Mouse (Mus musculus): Measurements from ENCODE around the gene Ankrd12. TPM values are rescaled to one million over a fixed set of nuclear protein-coding genes. Genes with fewer than 3 reads are reported as not detected.
A peak's percentile ranks its signal among the peaks of the same experiment; 100 is the strongest.

The Ankrd12 gene
- total and polyA plus RNA-seq, 2 experiments from 2014 or later = 37.2 to 171 TPM

DNA sequence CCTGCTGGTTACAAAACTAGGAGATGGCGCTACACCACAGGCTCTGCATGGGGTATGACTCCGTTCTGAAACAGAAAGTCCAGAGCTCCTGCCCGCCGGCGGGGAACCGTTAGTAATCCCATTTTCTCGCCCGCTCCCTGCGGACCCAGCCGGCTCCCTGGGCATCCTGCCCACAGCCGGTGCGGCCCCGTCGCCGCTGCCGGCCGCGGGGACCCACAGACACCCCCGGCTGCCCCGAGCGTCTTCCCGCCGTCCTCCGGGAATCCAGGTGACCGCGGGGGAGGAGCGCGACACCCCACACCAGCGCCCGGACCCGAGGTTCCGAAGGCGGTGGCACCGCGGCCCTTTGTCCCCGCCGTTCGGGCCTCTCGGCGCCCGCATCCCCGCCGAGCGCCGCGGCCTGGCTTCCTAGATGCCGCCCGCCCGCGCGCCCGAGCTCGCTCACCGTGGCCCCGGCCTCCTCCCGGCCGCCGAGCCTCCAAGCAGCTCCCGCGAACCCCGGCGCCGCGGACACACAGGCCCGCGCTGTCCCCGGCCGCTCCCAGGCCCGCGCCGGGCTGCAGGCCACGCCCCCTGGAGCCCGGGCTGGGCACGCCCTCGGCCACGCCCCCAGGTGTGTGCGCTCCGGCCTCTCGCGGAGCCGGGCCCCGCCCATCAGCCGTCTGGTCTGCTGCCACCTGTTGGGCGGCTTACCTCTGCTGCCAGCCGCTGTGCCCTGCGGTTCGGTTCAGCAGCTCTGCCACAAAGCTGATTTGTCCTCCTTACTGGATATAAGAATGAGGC is 126.1 kb downstream of the Ankrd12 start, which contains the start of gene Twsg1:
Gene Twsg1, minus strand, starts transcription at position 605 of the 783 bp plus-strand sequence.
- Histone ChIP-seq H3K9ac (replicated peaks; ENCODE audit: low read length) (peak within 1 kb of the TSS; percentile 82), H3K36me3 (ENCODE audit: insufficient read depth, low read length) (peaks cover 10% of the 10 kb centered on the region; the same call in 1 of the 2 replicates), H3K27me3 (ENCODE audit: insufficient read depth, low read length) (no peaks in the 10 kb centered on the region), H3K9me3 (ENCODE audit: low read length) (no peaks in the 10 kb centered on the region), H3K4me1 (ENCODE audit: insufficient read depth, low read length) (no peaks in the 10 kb centered on the region), H3K4me3 (ENCODE audit: low read length) (peak within 1 kb of the TSS; percentile 95), H3K27ac (peak within 1 kb of the TSS; percentile 86), H3K4me2 (ENCODE audit: low read depth, low read length) (peak within 1 kb of the TSS; percentile 57)
- TF ChIP-seq CTCF (IDR thresholded peaks at IDR 0.05; ENCODE audit: low read depth) = peak; percentile 66
- ATAC-seq = peak; percentile 95
- WGBS = under 1% methylated on average over 67 of the region's 87 CpGs
- DNase-seq (ENCODE audit: low spot score) = peak; percentile 96

- Histone ChIP-seq H3K27ac (peak overlapping the region; percentile 86; the same call in 1 of the 2 replicates), H3K27me3 (ENCODE audit: insufficient read depth, low read length) (no peaks in the 10 kb centered on the region), H3K36me3 (ENCODE audit: insufficient read depth, low read length) (peaks cover 10% of the 10 kb centered on the region; the same call in 1 of the 2 replicates), H3K9ac (replicated peaks; ENCODE audit: low read length) (peak overlapping the region; percentile 82), H3K9me3 (ENCODE audit: low read length) (no peaks in the 10 kb centered on the region), H3K4me1 (ENCODE audit: insufficient read depth, low read length) (no peaks in the 10 kb centered on the region), H3K4me3 (ENCODE audit: low read length) (peak overlapping the region; percentile 95), H3K4me2 (ENCODE audit: low read depth, low read length) (peak overlapping the region; percentile 57)
- DNase-seq (ENCODE audit: low spot score) (no peak), ATAC-seq (no peak)
- 22% methylated on average over 7 of the region's 7 CpGs for WGBS
- no peak for TF ChIP-seq CTCF (IDR thresholded peaks at IDR 0.05; ENCODE audit: low read depth)
Observed at GRCm38 (mm10) chr17:65950183-65950582, 126.7 kb downstream of the Ankrd12 start.

DNA sequence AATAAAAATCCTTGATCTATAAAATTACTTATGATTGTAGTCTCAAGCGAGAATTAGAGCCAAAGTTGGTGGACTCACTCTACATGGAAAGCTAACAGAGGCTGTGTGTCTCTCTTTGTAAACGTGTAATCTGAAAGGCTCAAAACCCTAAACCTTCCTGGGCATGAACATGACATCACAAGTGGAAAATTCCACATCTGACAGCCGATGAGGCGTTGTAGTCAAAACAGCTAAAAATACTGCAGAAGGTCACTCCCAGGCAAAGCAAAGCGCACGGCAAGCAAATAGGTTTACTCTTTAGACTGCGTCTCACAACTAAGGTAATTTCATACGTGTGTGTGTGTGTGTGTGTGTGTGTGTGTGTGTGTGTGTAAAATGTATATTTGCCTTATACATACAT is 129.6 kb downstream of the Ankrd12 start:
- peaks cover 10% of the 10 kb centered on the region; the same call in 1 of the 2 replicates for H3K36me3 ChIP-seq (ENCODE audit: insufficient read depth, low read length)
- no peaks in the 10 kb centered on the region for H3K27me3 ChIP-seq (ENCODE audit: insufficient read depth, low read length)
- no peak overlapping the region for H3K4me2 ChIP-seq (ENCODE audit: low read depth, low read length)
- no peak overlapping the region for H3K9ac ChIP-seq (replicated peaks; ENCODE audit: low read length)
- ATAC-seq (no peak), DNase-seq (ENCODE audit: low spot score) (no peak)
- TF ChIP-seq CTCF (IDR thresholded peaks at IDR 0.05; ENCODE audit: low read depth) = no peak
- no peak overlapping the region for H3K27ac ChIP-seq
- no peaks in the 10 kb centered on the region for H3K9me3 ChIP-seq (ENCODE audit: low read length)
- H3K4me1 ChIP-seq (ENCODE audit: insufficient read depth, low read length) = no peaks in the 10 kb centered on the region
- WGBS = 91% methylated on average over 8 of the region's 8 CpGs
- H3K4me3 ChIP-seq (ENCODE audit: low read length) = no peak overlapping the region

- H3K4me1 ChIP-seq (ENCODE audit: insufficient read depth, low read length) = no peaks in the 10 kb centered on the region
- 91% methylated on average over 2 of the region's 2 CpGs for WGBS
- no peak for TF ChIP-seq CTCF (IDR thresholded peaks at IDR 0.05; ENCODE audit: low read depth)
- ATAC-seq (no peak), DNase-seq (ENCODE audit: low spot score) (no peak)
- peaks cover 10% of the 10 kb centered on the region; the same call in 1 of the 2 replicates for H3K36me3 ChIP-seq (ENCODE audit: insufficient read depth, low read length)
- H3K27ac ChIP-seq = no peak overlapping the region
- H3K9me3 ChIP-seq (ENCODE audit: low read length) = no peaks in the 10 kb centered on the region
- no peak overlapping the region for H3K9ac ChIP-seq (replicated peaks; ENCODE audit: low read length)
- no peaks in the 10 kb centered on the region for H3K27me3 ChIP-seq (ENCODE audit: insufficient read depth, low read length)
- H3K4me3 ChIP-seq (ENCODE audit: low read length) = no peak overlapping the region
- H3K4me2 ChIP-seq (ENCODE audit: low read depth, low read length) = no peak overlapping the region
Observed at GRCm38 (mm10) chr17:65945420-65945819, 131.5 kb downstream of the Ankrd12 start.

- peaks cover 5% of the 10 kb centered on the region; the same call in 1 of the 2 replicates for H3K36me3 ChIP-seq (ENCODE audit: insufficient read depth, low read length)
- no peak overlapping the region for H3K9ac ChIP-seq (replicated peaks; ENCODE audit: low read length)
- TF ChIP-seq CTCF (IDR thresholded peaks at IDR 0.05; ENCODE audit: low read depth) = no peak
- no peak overlapping the region for H3K4me2 ChIP-seq (ENCODE audit: low read depth, low read length)
- no peaks in the 10 kb centered on the region for H3K27me3 ChIP-seq (ENCODE audit: insufficient read depth, low read length)
- no peak for DNase-seq (ENCODE audit: low spot score)
- no peaks in the 10 kb centered on the region for H3K9me3 ChIP-seq (ENCODE audit: low read length)
- no peak for ATAC-seq
- H3K27ac ChIP-seq = no peak overlapping the region
- whole genome bisulfite sequencing = 73% methylated on average over 4 of the region's 4 CpGs
- H3K4me1 ChIP-seq (ENCODE audit: insufficient read depth, low read length) = no peaks in the 10 kb centered on the region
- no peak overlapping the region for H3K4me3 ChIP-seq (ENCODE audit: low read length)
Observed at GRCm38 (mm10) chr17:65942394-65942793, 134.5 kb downstream of the Ankrd12 start.

GRCm38 (mm10) chr17:65941275-65941674 is 135.6 kb downstream of the Ankrd12 start:
- no peak overlapping the region for H3K27ac ChIP-seq
- TF ChIP-seq CTCF (IDR thresholded peaks at IDR 0.05; ENCODE audit: low read depth) = no peak
- H3K4me3 ChIP-seq (ENCODE audit: low read length) = no peak overlapping the region
- no peak overlapping the region for H3K4me2 ChIP-seq (ENCODE audit: low read depth, low read length)
- no peaks in the 10 kb centered on the region for H3K4me1 ChIP-seq (ENCODE audit: insufficient read depth, low read length)
- no peaks in the 10 kb centered on the region for H3K27me3 ChIP-seq (ENCODE audit: insufficient read depth, low read length)
- ATAC-seq (no peak), DNase-seq (ENCODE audit: low spot score) (no peak)
- WGBS = 88% methylated on average over 6 of the region's 6 CpGs
- H3K9ac ChIP-seq (replicated peaks; ENCODE audit: low read length) = no peak overlapping the region
- H3K9me3 ChIP-seq (ENCODE audit: low read length) = no peaks in the 10 kb centered on the region
- H3K36me3 ChIP-seq (ENCODE audit: insufficient read depth, low read length) = peaks cover 11% of the 10 kb centered on the region; the same call in 1 of the 2 replicates

DNA sequence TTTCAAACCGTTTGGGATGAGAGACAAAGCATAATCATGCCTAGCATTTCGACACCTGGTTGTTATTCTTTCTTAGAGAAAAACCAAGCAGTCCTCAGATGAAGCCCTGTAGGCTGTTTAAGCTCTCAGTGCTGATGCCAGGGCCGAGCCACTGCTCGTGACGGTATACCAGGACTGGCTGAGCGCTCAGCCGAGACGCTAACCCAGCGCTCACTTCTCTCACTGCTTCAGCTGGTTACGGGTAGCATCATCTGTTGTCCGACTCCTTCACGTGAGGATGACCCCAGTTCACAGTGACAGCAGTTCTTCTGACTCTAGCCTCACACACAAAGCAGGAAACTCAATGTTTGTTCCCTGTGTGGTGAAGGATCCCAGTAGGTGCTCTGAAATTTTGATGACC is 136.7 kb downstream of the Ankrd12 start:
- H3K9ac ChIP-seq (replicated peaks; ENCODE audit: low read length) = no peak overlapping the region
- TF ChIP-seq CTCF (IDR thresholded peaks at IDR 0.05; ENCODE audit: low read depth) = no peak
- peaks cover 9% of the 10 kb centered on the region; the same call in 1 of the 2 replicates for H3K36me3 ChIP-seq (ENCODE audit: insufficient read depth, low read length)
- H3K4me3 ChIP-seq (ENCODE audit: low read length) = no peak overlapping the region
- H3K9me3 ChIP-seq (ENCODE audit: low read length) = no peaks in the 10 kb centered on the region
- no peak overlapping the region for H3K4me2 ChIP-seq (ENCODE audit: low read depth, low read length)
- no peak overlapping the region for H3K27ac ChIP-seq
- no peaks in the 10 kb centered on the region for H3K4me1 ChIP-seq (ENCODE audit: insufficient read depth, low read length)
- H3K27me3 ChIP-seq (ENCODE audit: insufficient read depth, low read length) = no peaks in the 10 kb centered on the region
- ATAC-seq (peak; percentile 43; the same call in 1 of the 2 replicates), DNase-seq (ENCODE audit: low spot score) (no peak)
- 65% methylated on average over 12 of the region's 12 CpGs for WGBS
